Mouse (Mus musculus) liver, adult 2 months (tissue): ENCODE measurements around the gene Camkmt.

ENCODE experiments used
- CTCF ChIP-seq: fragments of 200-500 bp; IDR thresholded peaks from 2 replicates; pipeline ENCODE4 v1.5.1; 2011; ENCODE audit warnings: low read depth, low read length, control low read depth
- POLR2A ChIP-seq: fragments of 200-500 bp; IDR thresholded peaks from 2 replicates; pipeline ENCODE4 v1.6.1; 2011; ENCODE audit warnings: low read length, control low read depth; ENCODE audit not compliant: insufficient read depth; ENCODE audit errors: extremely low read depth

- TF ChIP-seq POLR2A (no peak), CTCF (no peak)
Observed at GRCm38 (mm10) chr17:85463497-85464392, 373.4 kb downstream of the Camkmt start.
